Mouse (Mus musculus): ENCODE measurements around the gene Ppp1r11. TPM values are rescaled to one million over a fixed set of nuclear protein-coding genes. Genes with fewer than 3 reads are reported as not detected.

The Ppp1r11 gene
- polyA plus RNA-seq, 1 experiment = 69.7 TPM

- Histone ChIP-seq H3K27ac (replicated peaks; ENCODE audit: low read depth, low read length) (no peak overlapping the region), H3K4me1 (ENCODE audit: control insufficient read depth, insufficient read depth, insufficient read length, low read length) (peaks cover 5% of the 10 kb centered on the region), H3K4me3 (ENCODE audit: insufficient read depth, low read depth, low read length) (no peak overlapping the region)
These were observed 7.3 kb downstream of the Ppp1r11 start for GRCm38 (mm10) chr17:36944121-36944775.

- H3K27ac ChIP-seq (replicated peaks; ENCODE audit: low read depth, low read length) = no peak overlapping the region
- H3K4me3 ChIP-seq (ENCODE audit: insufficient read depth, low read depth, low read length) = no peak overlapping the region
- peaks cover 5% of the 10 kb centered on the region for H3K4me1 ChIP-seq (ENCODE audit: control insufficient read depth, insufficient read depth, insufficient read length, low read length)
These were observed 7.8 kb downstream of the Ppp1r11 start for GRCm38 (mm10) chr17:36943691-36944090.

GRCm38 (mm10) chr17:36942791-36943471 lies 8.6 kb downstream of the Ppp1r11 start, which contains the start of gene Rnf39:
Gene Rnf39, plus strand, starts transcription at chr17:36942918.
- Histone ChIP-seq H3K27ac (replicated peaks; ENCODE audit: low read depth, low read length) (no peak within 1 kb of the TSS), H3K4me1 (ENCODE audit: control insufficient read depth, insufficient read depth, insufficient read length, low read length) (peaks cover 5% of the 10 kb centered on the region), H3K4me3 (ENCODE audit: insufficient read depth, low read depth, low read length) (peak within 1 kb of the TSS; percentile 43)

- peaks cover 1% of the 10 kb centered on the region for H3K4me1 ChIP-seq (ENCODE audit: control insufficient read depth, insufficient read depth, insufficient read length, low read length)
- no peak overlapping the region for H3K27ac ChIP-seq (replicated peaks; ENCODE audit: low read depth, low read length)
- H3K4me3 ChIP-seq (ENCODE audit: insufficient read depth, low read depth, low read length) = peak overlapping the region; percentile 43
These were observed 9.2 kb downstream of the Ppp1r11 start for GRCm38 (mm10) chr17:36942391-36942790.

DNA sequence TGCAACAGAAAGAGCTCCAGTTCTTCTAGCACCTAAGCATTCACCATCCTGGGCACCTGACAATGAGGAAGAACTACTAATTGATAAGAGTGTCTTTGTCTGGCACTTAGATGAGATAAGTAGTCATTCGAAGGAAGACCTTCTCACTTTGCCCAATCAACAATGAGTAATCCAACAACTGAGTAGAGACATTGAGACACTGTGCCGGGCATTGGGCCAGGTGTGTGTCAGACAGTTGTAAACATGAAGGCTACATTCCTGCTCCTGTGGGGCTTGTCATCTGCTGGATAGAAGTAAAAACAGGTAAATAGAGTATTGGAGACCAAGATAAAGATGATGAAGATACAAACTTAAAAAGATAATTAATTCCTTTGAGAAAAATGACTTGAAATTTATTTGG lies 13.5 kb downstream of the Ppp1r11 start:
- Histone ChIP-seq H3K27ac (replicated peaks; ENCODE audit: low read depth, low read length) (no peak overlapping the region), H3K4me1 (ENCODE audit: control insufficient read depth, insufficient read depth, insufficient read length, low read length) (no peaks in the 10 kb centered on the region), H3K4me3 (ENCODE audit: insufficient read depth, low read depth, low read length) (no peak overlapping the region)

- Histone ChIP-seq H3K4me3 (ENCODE audit: insufficient read depth, low read depth, low read length) (no peak overlapping the region), H3K27ac (replicated peaks; ENCODE audit: low read depth, low read length) (no peak overlapping the region), H3K4me1 (ENCODE audit: control insufficient read depth, insufficient read depth, insufficient read length, low read length) (no peaks in the 10 kb centered on the region)
These were observed 19.7 kb downstream of the Ppp1r11 start for GRCm38 (mm10) chr17:36931806-36932205.

- H3K4me3 ChIP-seq (ENCODE audit: insufficient read depth, low read depth, low read length) = no peak overlapping the region
- H3K4me1 ChIP-seq (ENCODE audit: control insufficient read depth, insufficient read depth, insufficient read length, low read length) = no peaks in the 10 kb centered on the region
- H3K27ac ChIP-seq (replicated peaks; ENCODE audit: low read depth, low read length) = no peak overlapping the region
These were observed 20.4 kb downstream of the Ppp1r11 start for GRCm38 (mm10) chr17:36931130-36931529.

GRCm38 (mm10) chr17:36930233-36930632 lies 21.3 kb downstream of the Ppp1r11 start:
- H3K4me3 ChIP-seq (ENCODE audit: insufficient read depth, low read depth, low read length) = no peak overlapping the region
- no peak overlapping the region for H3K27ac ChIP-seq (replicated peaks; ENCODE audit: low read depth, low read length)
- H3K4me1 ChIP-seq (ENCODE audit: control insufficient read depth, insufficient read depth, insufficient read length, low read length) = no peaks in the 10 kb centered on the region

- H3K4me3 ChIP-seq (ENCODE audit: insufficient read depth, low read depth, low read length) = no peak overlapping the region
- no peaks in the 10 kb centered on the region for H3K4me1 ChIP-seq (ENCODE audit: control insufficient read depth, insufficient read depth, insufficient read length, low read length)
- no peak overlapping the region for H3K27ac ChIP-seq (replicated peaks; ENCODE audit: low read depth, low read length)
These were observed 22.2 kb downstream of the Ppp1r11 start for GRCm38 (mm10) chr17:36929236-36929932.

- Histone ChIP-seq H3K4me1 (ENCODE audit: control insufficient read depth, insufficient read depth, insufficient read length, low read length) (no peaks in the 10 kb centered on the region), H3K27ac (replicated peaks; ENCODE audit: low read depth, low read length) (no peak overlapping the region), H3K4me3 (ENCODE audit: insufficient read depth, low read depth, low read length) (no peak overlapping the region)
These were observed 23.9 kb downstream of the Ppp1r11 start for GRCm38 (mm10) chr17:36927496-36928120.

DNA sequence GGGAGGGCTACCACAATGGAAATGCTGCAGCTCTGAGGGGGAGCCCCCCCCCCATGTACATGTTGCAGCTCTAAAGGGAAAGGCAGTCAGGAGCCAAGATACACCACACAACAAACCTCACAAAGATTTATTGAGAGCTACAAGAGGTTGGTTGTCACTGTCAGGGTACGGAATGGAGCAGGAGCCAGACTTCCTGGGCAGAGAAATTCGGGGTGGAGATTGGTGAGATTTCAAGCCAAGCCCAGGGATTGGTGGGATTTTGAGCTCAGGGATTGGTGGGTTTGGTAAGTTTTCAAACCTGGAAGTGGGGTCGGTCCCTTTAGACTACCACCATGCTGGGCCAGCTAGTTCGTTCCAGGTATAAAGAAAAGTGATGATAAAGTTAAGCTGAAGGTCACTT lies 28.1 kb downstream of the Ppp1r11 start:
- Histone ChIP-seq H3K4me1 (ENCODE audit: control insufficient read depth, insufficient read depth, insufficient read length, low read length) (no peaks in the 10 kb centered on the region), H3K4me3 (ENCODE audit: insufficient read depth, low read depth, low read length) (no peak overlapping the region), H3K27ac (replicated peaks; ENCODE audit: low read depth, low read length) (no peak overlapping the region)

- Histone ChIP-seq H3K27ac (replicated peaks; ENCODE audit: low read depth, low read length) (no peak overlapping the region), H3K4me1 (ENCODE audit: control insufficient read depth, insufficient read depth, insufficient read length, low read length) (no peaks in the 10 kb centered on the region)
These were observed 28.8 kb downstream of the Ppp1r11 start for GRCm38 (mm10) chr17:36922715-36923114.

GRCm38 (mm10) chr17:36920239-36920638 lies 31.3 kb downstream of the Ppp1r11 start:
- Histone ChIP-seq H3K27ac (replicated peaks; ENCODE audit: low read depth, low read length) (no peak overlapping the region), H3K4me1 (ENCODE audit: control insufficient read depth, insufficient read depth, insufficient read length, low read length) (no peaks in the 10 kb centered on the region)

More at GRCm38 (mm10) chr17:36922715-36923114, 28.8 kb downstream of the Ppp1r11 start:
- H3K4me3 ChIP-seq (ENCODE audit: insufficient read depth, low read depth, low read length) = no peak overlapping the region

DNA sequence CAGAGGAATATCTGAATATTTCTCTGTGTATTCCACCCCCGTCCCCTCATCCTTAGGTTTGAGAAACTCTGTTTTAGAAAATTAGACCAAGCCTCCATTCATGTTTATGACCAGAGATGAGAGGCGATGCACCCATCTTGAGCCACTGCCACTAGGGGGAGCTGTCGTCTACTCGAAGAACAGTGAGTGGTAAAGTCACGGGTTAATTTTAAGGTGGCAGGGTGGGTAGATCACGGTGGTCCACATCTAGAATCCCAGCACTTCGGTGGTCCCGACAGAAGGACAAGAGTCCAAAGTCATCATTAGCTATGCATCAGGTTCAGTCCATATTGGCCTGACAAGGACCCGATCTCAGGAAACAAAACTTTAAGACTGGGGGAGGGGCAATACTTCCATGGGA lies 36.5 kb downstream of the Ppp1r11 start:
- Histone ChIP-seq H3K4me1 (ENCODE audit: control insufficient read depth, insufficient read depth, insufficient read length, low read length) (no peaks in the 10 kb centered on the region), H3K27ac (replicated peaks; ENCODE audit: low read depth, low read length) (no peak overlapping the region), H3K4me3 (ENCODE audit: insufficient read depth, low read depth, low read length) (no peak overlapping the region)

More at GRCm38 (mm10) chr17:36920239-36920638, 31.3 kb downstream of the Ppp1r11 start:
- no peak overlapping the region for H3K4me3 ChIP-seq (ENCODE audit: insufficient read depth, low read depth, low read length)

DNA sequence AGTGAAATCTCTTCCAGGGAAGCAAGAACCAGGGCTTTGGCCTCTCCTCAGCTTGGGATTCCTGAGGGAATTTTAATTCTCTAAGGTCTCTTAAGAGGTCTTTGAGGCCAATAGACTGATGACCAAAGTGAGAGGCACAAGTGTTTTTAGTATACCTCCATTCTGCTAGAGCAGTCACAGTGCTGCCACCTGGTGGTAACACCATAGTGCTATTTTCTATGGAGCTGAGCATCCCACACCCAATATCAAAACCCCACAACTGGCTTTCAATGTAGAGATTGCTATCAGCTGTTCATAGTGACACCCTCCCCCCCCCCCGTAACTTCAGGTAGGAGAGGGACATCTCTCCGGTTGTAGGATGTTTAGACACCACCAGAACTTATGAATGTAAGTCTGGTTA lies 37.4 kb downstream of the Ppp1r11 start:
- Histone ChIP-seq H3K4me1 (ENCODE audit: control insufficient read depth, insufficient read depth, insufficient read length, low read length) (no peaks in the 10 kb centered on the region), H3K27ac (replicated peaks; ENCODE audit: low read depth, low read length) (no peak overlapping the region), H3K4me3 (ENCODE audit: insufficient read depth, low read depth, low read length) (no peak overlapping the region)

Data from brown adipose tissue, adult 24 weeks (tissue).